29 mouse cellular contexts compared by ENCODE assay signal in genomic region chr2:84958588-84959264, GRCm38 (mm10). TPM values are rescaled to one million over a fixed set of nuclear protein-coding genes. Genes with fewer than 3 reads are reported as not detected.
DNase-seq lines count a peak whose midpoint lies in the region; ATAC-seq and TF ChIP-seq lines count a peak whose summit lies in the region.
"Had no signal": no experiment of that assay in that cellular context is flagged by ENCODE, and none has a peak within 500 bp of the region (broad histone marks: within the 10 kb centered on the region; RNA-seq: fewer than 3 reads in every experiment).

No protein-coding gene starts in this region.

- H3K27me3 ChIP-seq in liver, embryonic 11.5 days (replicated peaks; ENCODE audit: control insufficient read depth, insufficient read depth, low read length), result no peaks in the 10 kb centered on the region
- H3K27me3 ChIP-seq in liver, embryonic 12.5 days (replicated peaks), result no peaks in the 10 kb centered on the region
- H3K27me3 ChIP-seq in MEL (ENCODE audit: control insufficient read depth in 1 of 2, insufficient read depth in 2 of 2, low read length in 2 of 2), result no peaks in the 10 kb centered on the region
- H3K27me3 ChIP-seq: forebrain, embryonic 13.5 days; hindbrain, embryonic 13.5 days had no signal

- intact Hi-C loops in left cerebral cortex, postnatal 4 days (cut with DNase I), result no loop called here

- peak; percentile 34 to 63; a peak in 2 of 4 replicates for TF ChIP-seq EP300 in MEL (IDR thresholded peaks at IDR 0.05; ENCODE audit: low read depth in 1 of 2, low read length in 2 of 2)

- H3K27ac ChIP-seq in liver, embryonic 11.5 days (ENCODE audit: low read depth, low read length), result no peak overlapping the region
- no peak overlapping the region for H3K27ac ChIP-seq in liver, embryonic 12.5 days
- H3K27ac ChIP-seq in MEL (ENCODE audit: control insufficient read depth, low read depth, low read length), result 0 out of 2 replicates have a peak overlapping the region, but pooled peaks have one; percentile 8
- H3K27ac ChIP-seq: forebrain, embryonic 10.5 days; forebrain, embryonic 13.5 days; gastrocnemius, adult 2 months; hindbrain, embryonic 10.5 days; hindbrain, embryonic 13.5 days had no signal

- H3K4me2 ChIP-seq in liver, embryonic 11.5 days, result no peak overlapping the region
- H3K4me2 ChIP-seq in liver, embryonic 12.5 days, result no peak overlapping the region
- H3K4me2 ChIP-seq: forebrain, embryonic 13.5 days; heart, embryonic 11.5 days; hindbrain, embryonic 13.5 days had no signal

- no peak for TF ChIP-seq CTCF in MEL (IDR thresholded peaks at IDR 0.05 in 2 of 3, conservative IDR thresholded peaks at IDR 0.05 in 1 of 3; ENCODE audit: control insufficient read depth in 1 of 3, insufficient read depth in 1 of 3, low read depth in 2 of 3, low read length in 3 of 3, poor library complexity in 1 of 3, severe bottlenecking in 1 of 3)

- H3K9ac ChIP-seq in liver, embryonic 11.5 days (ENCODE audit: low read depth, low read length), result no peak overlapping the region
- H3K9ac ChIP-seq in liver, embryonic 12.5 days, result no peak overlapping the region
- H3K9ac ChIP-seq in MEL (ENCODE audit: control insufficient read depth, low read depth, low read length, poor library complexity, severe bottlenecking), result no peak overlapping the region
- H3K9ac ChIP-seq: forebrain, embryonic 13.5 days; hindbrain, embryonic 13.5 days had no signal

- 88% methylated on average over 11 of the region's 11 CpGs for WGBS in liver, embryonic 11.5 days
- 78% methylated on average over 11 of the region's 11 CpGs for WGBS in liver, embryonic 12.5 days (ENCODE audit: insufficient replicate concordance)

- no peak overlapping the region for H3K4me3 ChIP-seq in liver, embryonic 11.5 days (ENCODE audit: low read depth, low read length)
- no peak overlapping the region for H3K4me3 ChIP-seq in liver, embryonic 12.5 days
- H3K4me3 ChIP-seq in MEL (ENCODE audit: control insufficient read depth in 1 of 2, insufficient read depth in 1 of 2, low read depth in 2 of 2, low read length in 2 of 2), result no peak overlapping the region
- H3K4me3 ChIP-seq: forebrain, embryonic 10.5 days; forebrain, embryonic 13.5 days; gastrocnemius, adult 2 months; hindbrain, embryonic 10.5 days; hindbrain, embryonic 13.5 days had no signal

- no peaks in the 10 kb centered on the region for H3K79me2 ChIP-seq in MEL (ENCODE audit: control insufficient read depth, insufficient read depth, low read length, poor library complexity)

- peak in 1 of 2 experiments; percentile 34; a peak in 1 of 4 replicates for TF ChIP-seq POLR2A in MEL (IDR thresholded peaks at IDR 0.05; ENCODE audit: control insufficient read depth in 1 of 2, insufficient read depth in 1 of 2, low read depth in 1 of 2, low read length in 2 of 2, poor library complexity in 1 of 2)

- no peak for TF ChIP-seq RAD21 in MEL (IDR thresholded peaks at IDR 0.05; ENCODE audit: low read depth, low read length)

- no peak for ATAC-seq in liver, embryonic 11.5 days (replicated peaks; ENCODE audit: low FRiP score)
- ATAC-seq in liver, embryonic 12.5 days, result no peak
- ATAC-seq: forebrain, embryonic 13.5 days; forebrain, embryonic 16.5 days; hindbrain, embryonic 16.5 days; intestine, embryonic 16.5 days had no signal

- H3K9me3 ChIP-seq in liver, embryonic 11.5 days (ENCODE audit: control insufficient read depth, low read length), result no peaks in the 10 kb centered on the region
- H3K9me3 ChIP-seq in liver, embryonic 12.5 days (replicated peaks), result no peaks in the 10 kb centered on the region
- no peaks in the 10 kb centered on the region for H3K9me3 ChIP-seq in MEL (replicated peaks; ENCODE audit: insufficient read depth, low read length)
- H3K9me3 ChIP-seq: forebrain, embryonic 10.5 days; forebrain, embryonic 13.5 days; hindbrain, embryonic 10.5 days; hindbrain, embryonic 13.5 days had no signal

- peak; percentile 89 for DNase-seq in heart, adult 11 months
- no peak for DNase-seq in heart, adult 8-10 months (ENCODE audit: low spot score)
- DNase-seq in liver, embryonic 11.5 days (ENCODE audit: low spot score), result peak; percentile 29
- DNase-seq in MEL (ENCODE audit: low read depth, low spot score), result peak; percentile 36
- no peak for DNase-seq in left cerebral cortex, postnatal 4 days
- DNase-seq: adrenal gland, postnatal 10 days; adrenal gland, postnatal 36 days; cerebellum, adult 18-20 months; cerebellum, adult 9-10 months; cerebellum, postnatal 14 days; gastrocnemius, adult 2 months; gastrocnemius, postnatal 14 days; heart, adult 18-20 months; heart, postnatal 36 days had no signal

- H3K4me1 ChIP-seq in liver, embryonic 11.5 days (replicated peaks; ENCODE audit: control insufficient read depth, insufficient read depth, low read length), result no peaks in the 10 kb centered on the region
- 0 out of 2 replicates have a peak, but pooled peaks cover 6% of the 10 kb centered on the region for H3K4me1 ChIP-seq in liver, embryonic 12.5 days
- H3K4me1 ChIP-seq in MEL (ENCODE audit: control insufficient read depth in 1 of 2, insufficient read depth in 2 of 2, low read length in 2 of 2), result peaks cover 3 to 8% of the 10 kb centered on the region in 2 experiments
- H3K4me1 ChIP-seq: forebrain, embryonic 13.5 days had no signal

- H3K36me3 ChIP-seq in liver, embryonic 11.5 days (ENCODE audit: control insufficient read depth, insufficient read depth, low read length), result peaks cover 35% of the 10 kb centered on the region
- H3K36me3 ChIP-seq in liver, embryonic 12.5 days, result peaks cover 67% of the 10 kb centered on the region
- H3K36me3 ChIP-seq in MEL (ENCODE audit: control insufficient read depth in 1 of 2, insufficient read depth in 2 of 2, low read length in 2 of 2), result peaks cover 3 to 16% of the 10 kb centered on the region in 2 experiments; a peak in 3 of 4 replicates
- H3K36me3 ChIP-seq: hindbrain, embryonic 13.5 days had no signal

TF ChIP-seq in MEL, 35 proteins besides CTCF, POLR2A, EP300 and RAD21 (continues in another document):
- TF ChIP-seq ETS1 (IDR thresholded peaks at IDR 0.05; ENCODE audit: low read depth, low read length), result peak; percentile 76
- peak; percentile 63 for TF ChIP-seq GATA1 (IDR thresholded peaks at IDR 0.05; ENCODE audit: low read depth, low read length)
- TF ChIP-seq KAT2A (conservative IDR thresholded peaks at IDR 0.05; ENCODE audit: low read depth, low read length), result no peak
- no peak for TF ChIP-seq E2F4 (IDR thresholded peaks at IDR 0.05; ENCODE audit: borderline replicate concordance, low read depth, low read length)
- TF ChIP-seq NRF1 (IDR thresholded peaks at IDR 0.05; ENCODE audit: insufficient read depth, low read depth, low read length, poor library complexity, severe bottlenecking), result no peak
- no peak for TF ChIP-seq MAZ (IDR thresholded peaks at IDR 0.05; ENCODE audit: low read depth, low read length)
- TF ChIP-seq ZKSCAN1 (IDR thresholded peaks at IDR 0.05; ENCODE audit: low read depth, low read length), result no peak
- TF ChIP-seq MAX (IDR thresholded peaks at IDR 0.05; ENCODE audit: low read length), result no peak
- no peak for TF ChIP-seq TBP (IDR thresholded peaks at IDR 0.05; ENCODE audit: low read depth, low read length)
- TF ChIP-seq RCOR1 (IDR thresholded peaks at IDR 0.05; ENCODE audit: low read depth, low read length), result no peak
- no peak for TF ChIP-seq MYC (IDR thresholded peaks at IDR 0.05; ENCODE audit: low read depth, low read length)
- no peak for TF ChIP-seq TCF12 (IDR thresholded peaks at IDR 0.05; ENCODE audit: low read depth, low read length)
- no peak for TF ChIP-seq NELFE (IDR thresholded peaks at IDR 0.05; ENCODE audit: low read depth, low read length)
- TF ChIP-seq CHD1 (IDR thresholded peaks at IDR 0.05; ENCODE audit: low read depth, low read length), result no peak
- no peak for TF ChIP-seq TAL1 (IDR thresholded peaks at IDR 0.05; ENCODE audit: low read length)
- TF ChIP-seq MAFK (IDR thresholded peaks at IDR 0.05; ENCODE audit: borderline replicate concordance, low read depth, low read length), result no peak
- no peak for TF ChIP-seq ZC3H11A (IDR thresholded peaks at IDR 0.05; ENCODE audit: low read depth, low read length)
- no peak for TF ChIP-seq USF2 (IDR thresholded peaks at IDR 0.05; ENCODE audit: borderline replicate concordance in 1 of 2, insufficient read depth in 1 of 2, low read depth in 1 of 2, low read length in 2 of 2)
- TF ChIP-seq HCFC1 (IDR thresholded peaks at IDR 0.05; ENCODE audit: low read depth, low read length), result no peak
- TF ChIP-seq SIN3A (IDR thresholded peaks at IDR 0.05; ENCODE audit: low read length), result peak; percentile 52; the same call in 1 of the 2 replicates
- TF ChIP-seq MXI1 (IDR thresholded peaks at IDR 0.05; ENCODE audit: low read depth, low read length), result peak; percentile 57
- no peak for TF ChIP-seq ZMIZ1 (IDR thresholded peaks at IDR 0.05; ENCODE audit: low read depth, low read length)
- TF ChIP-seq GABPA (IDR thresholded peaks at IDR 0.05; ENCODE audit: low read depth, low read length), result no peak

RNA-seq across cellular contexts. Expression of gene Prg2, which starts 21.5 kb away (rescaled TPM):
- not detected for total RNA-seq in heart, adult 8-10 months (2022)
- polyA plus RNA-seq in liver, embryonic 11.5 days (2014; fragmentation: Nextera tagmentation; extraction: Ambion mirVana), result 67.2 and 96.9 TPM in 2 replicates
- 27.7 and 79.1 TPM in 2 replicates for polyA plus RNA-seq in liver, embryonic 12.5 days (2016; fragmentation: Nextera tagmentation; extraction: Ambion mirVana)
- total RNA-seq in MEL (2012; rRNA removed), result 0.42 TPM in 1 of 2 replicates, not detected in the other
- under 1 TPM in 1 of 2 experiments, not detected in 1; 0.17 TPM for polyA plus RNA-seq in MEL (2012; ENCODE audit: insufficient read depth in 1 of 2, insufficient read length in 2 of 2, low read depth in 1 of 2, low replicate concordance in 2 of 2, missing spikeins in 1 of 2)
- total RNA-seq in left cerebral cortex, postnatal 4 days (2021), result not detected
- total RNA-seq: adrenal gland, adult 18-20 months; adrenal gland, postnatal 36 days; gastrocnemius, adult 2 months; gastrocnemius, postnatal 4 days; heart, adult 18-20 months; heart, postnatal 36 days had no signal
- polyA plus RNA-seq: embryonic facial prominence, embryonic 14.5 days; forebrain, embryonic 10.5 days; forebrain, embryonic 13.5 days; forebrain, embryonic 16.5 days; heart, embryonic 14.5 days; heart, postnatal 0 days; hindbrain, embryonic 10.5 days; hindbrain, embryonic 16.5 days had no signal

RNA-seq across cellular contexts. Expression of gene Slc43a3, which starts 22.3 kb away (rescaled TPM):
- total RNA-seq in heart, adult 8-10 months (2022), result 10 to 100 TPM; 60.6 to 71.4 (median 66.2) TPM
- polyA plus RNA-seq in liver, embryonic 11.5 days (2014; fragmentation: Nextera tagmentation; extraction: Ambion mirVana), result 107 and 111 TPM in 2 replicates
- polyA plus RNA-seq in liver, embryonic 12.5 days (2016; fragmentation: Nextera tagmentation; extraction: Ambion mirVana), result 127 and 128 TPM in 2 replicates
- total RNA-seq in MEL (2012; rRNA removed), result 82.5 and 91.5 TPM in 2 replicates
- polyA plus RNA-seq in MEL (2012; ENCODE audit: insufficient read depth in 1 of 2, insufficient read length in 2 of 2, low read depth in 1 of 2, low replicate concordance in 2 of 2, missing spikeins in 1 of 2), result 10 to 100 TPM in 1 of 2 experiments, not detected in 1; 90.6 TPM
- 1 to 10 TPM; 3.4 to 5.6 TPM for total RNA-seq in left cerebral cortex, postnatal 4 days (2021)

RNA-seq across cellular contexts. Expression of gene Prg3, which starts 29.3 kb away (rescaled TPM):
- not detected for total RNA-seq in heart, adult 8-10 months (2022)
- polyA plus RNA-seq in liver, embryonic 11.5 days (2014; fragmentation: Nextera tagmentation; extraction: Ambion mirVana), result 10.2 and 16.7 TPM in 2 replicates
- polyA plus RNA-seq in liver, embryonic 12.5 days (2016; fragmentation: Nextera tagmentation; extraction: Ambion mirVana), result 3.1 and 7.1 TPM in 2 replicates
- not detected in 2 replicates for total RNA-seq in MEL (2012; rRNA removed)
- polyA plus RNA-seq in MEL (2012; ENCODE audit: insufficient read depth in 1 of 2, insufficient read length in 2 of 2, low read depth in 1 of 2, low replicate concordance in 2 of 2, missing spikeins in 1 of 2), result not detected
- not detected for total RNA-seq in left cerebral cortex, postnatal 4 days (2021)
- total RNA-seq: adrenal gland, adult 18-20 months; adrenal gland, postnatal 36 days; gastrocnemius, adult 2 months; gastrocnemius, postnatal 14 days; gastrocnemius, postnatal 4 days; heart, adult 18-20 months; heart, postnatal 36 days had no signal
- polyA plus RNA-seq: embryonic facial prominence, embryonic 11.5 days; embryonic facial prominence, embryonic 14.5 days; forebrain, embryonic 10.5 days; forebrain, embryonic 13.5 days; forebrain, embryonic 16.5 days; heart, embryonic 14.5 days; heart, postnatal 0 days; hindbrain, embryonic 10.5 days; hindbrain, embryonic 13.5 days; hindbrain, embryonic 16.5 days; intestine, embryonic 16.5 days had no signal

Comparison
In these comparisons a context has a peak if more than half of its experiments do, and no peak if none do; other contexts are left out.
1. DNase-seq: peak in heart, adult 11 months (single experiment), liver, embryonic 11.5 days (single experiment) and MEL (single experiment); none in heart, adult 8-10 months (single experiment) and left cerebral cortex, postnatal 4 days (single experiment).
2. RNA of gene Slc43a3, which starts 22.3 kb away (total RNA-seq): 82.5 to 91.5 TPM in MEL and 60.6 to 71.4 TPM in heart, adult 8-10 months; 3.4 to 5.6 TPM in left cerebral cortex, postnatal 4 days; every median in the first group is over 4 times any median in the second.